Comparison of ENCODE assay signal across 9 mouse cellular contexts in the genomic region with DNA sequence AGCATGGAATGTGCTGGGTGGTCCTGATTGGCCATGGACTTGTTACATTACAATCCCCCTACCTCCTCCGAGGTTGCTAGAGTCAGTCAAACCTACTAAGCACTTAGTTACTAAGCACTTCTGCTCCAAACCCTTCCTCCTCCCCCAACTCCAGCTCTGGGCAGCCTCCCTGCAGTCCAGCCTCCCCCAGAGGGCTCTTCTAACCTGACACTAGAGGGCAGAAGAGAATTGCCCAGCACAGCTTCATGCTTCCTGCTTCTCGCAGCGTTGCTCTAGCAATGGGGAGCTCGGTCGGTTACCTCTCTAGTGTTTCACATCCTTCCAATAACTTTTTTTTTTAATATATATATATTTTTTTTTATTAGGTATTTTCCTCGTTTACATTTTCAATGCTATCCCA. TPM values are rescaled to one million over a fixed set of nuclear protein-coding genes. Genes with fewer than 3 reads are reported as not detected.
DNase-seq lines count a peak whose midpoint lies in the region; ATAC-seq and TF ChIP-seq lines count a peak whose summit lies in the region.
"Had no signal": no experiment of that assay in that cellular context is flagged by ENCODE, and none has a peak within 500 bp of the region (broad histone marks: within the 10 kb centered on the region; RNA-seq: fewer than 3 reads in every experiment).

No protein-coding gene starts in this region.

- DNase-seq in left cerebral cortex, adult 2 months (ENCODE audit: extremely low spot score in 1 of 2, low spot score in 2 of 2), result peak; percentile 10 to 26
- DNase-seq in left cerebral cortex, postnatal 14 days (ENCODE audit: low spot score in 2 of 2), result no peak
- DNase-seq in adipocyte (ENCODE audit: low spot score), result peak; percentile 64
- DNase-seq in kidney, postnatal 25 days, result peak; percentile 38 to 64
- peak; percentile 54 for DNase-seq in stomach, postnatal 0 days (ENCODE audit: low spot score)
- no peak for DNase-seq in hindbrain, embryonic 10.5 days (ENCODE audit: low spot score)

- no peak overlapping the region for H3K4me3 ChIP-seq in left cerebral cortex, adult 2 months
- no peak overlapping the region for H3K4me3 ChIP-seq in stomach, postnatal 0 days (ENCODE audit: low read depth, low read length)
- no peak overlapping the region for H3K4me3 ChIP-seq in hindbrain, embryonic 12.5 days
- no peak overlapping the region for H3K4me3 ChIP-seq in hindbrain, embryonic 10.5 days
- no peak overlapping the region for H3K4me3 ChIP-seq in forebrain, embryonic 12.5 days (replicated peaks)
- H3K4me3 ChIP-seq: neural tube, embryonic 12.5 days had no signal

- no peak overlapping the region for H3K4me2 ChIP-seq in stomach, postnatal 0 days (replicated peaks; ENCODE audit: low read depth)
- H3K4me2 ChIP-seq in hindbrain, embryonic 12.5 days (replicated peaks), result no peak overlapping the region
- H3K4me2 ChIP-seq in forebrain, embryonic 12.5 days, result no peak overlapping the region
- H3K4me2 ChIP-seq: neural tube, embryonic 12.5 days had no signal

- no peak overlapping the region for H3K27ac ChIP-seq in left cerebral cortex, adult 2 months
- H3K27ac ChIP-seq in stomach, postnatal 0 days (replicated peaks), result no peak overlapping the region
- no peak overlapping the region for H3K27ac ChIP-seq in hindbrain, embryonic 12.5 days
- H3K27ac ChIP-seq in hindbrain, embryonic 10.5 days, result no peak overlapping the region
- no peak overlapping the region for H3K27ac ChIP-seq in forebrain, embryonic 12.5 days
- H3K27ac ChIP-seq: neural tube, embryonic 12.5 days had no signal

- ATAC-seq in stomach, postnatal 0 days (ENCODE audit: low FRiP score, low TSS enrichment), result peak; percentile 54; the same call in 1 of the 2 replicates
- ATAC-seq in hindbrain, embryonic 12.5 days (ENCODE audit: low FRiP score), result no peak
- ATAC-seq in forebrain, embryonic 12.5 days (ENCODE audit: low FRiP score), result no peak

- 0 out of 2 replicates have a peak, but pooled peaks cover 2% of the 10 kb centered on the region for H3K4me1 ChIP-seq in stomach, postnatal 0 days (replicated peaks; ENCODE audit: control insufficient read depth, insufficient read depth)
- H3K4me1 ChIP-seq in hindbrain, embryonic 12.5 days, result peaks cover 10% of the 10 kb centered on the region
- peaks cover 30% of the 10 kb centered on the region for H3K4me1 ChIP-seq in hindbrain, embryonic 10.5 days (replicated peaks)
- peaks cover 8% of the 10 kb centered on the region for H3K4me1 ChIP-seq in forebrain, embryonic 12.5 days

- H3K27me3 ChIP-seq in stomach, postnatal 0 days (ENCODE audit: control insufficient read depth, insufficient read depth, low read length), result no peaks in the 10 kb centered on the region
- H3K27me3 ChIP-seq in hindbrain, embryonic 12.5 days, result no peaks in the 10 kb centered on the region
- H3K27me3 ChIP-seq in hindbrain, embryonic 10.5 days (ENCODE audit: insufficient read depth, poor library complexity, severe bottlenecking), result no peaks in the 10 kb centered on the region
- H3K27me3 ChIP-seq in forebrain, embryonic 12.5 days, result no peaks in the 10 kb centered on the region
- H3K27me3 ChIP-seq: neural tube, embryonic 12.5 days had no signal

- intact Hi-C loops in left cerebral cortex, adult 2 months (cut with DNase I), result loop anchor here (5.0 kb wide), 2 partner anchors 59 to 66 kb away; no protein-coding TSS in a partner anchor
- intact Hi-C loops in left cerebral cortex, postnatal 14 days (cut with DNase I), result no loop called here

- H3K9me3 ChIP-seq in stomach, postnatal 0 days (ENCODE audit: control insufficient read depth, low read length), result no peaks in the 10 kb centered on the region
- no peaks in the 10 kb centered on the region for H3K9me3 ChIP-seq in hindbrain, embryonic 12.5 days (replicated peaks)
- H3K9me3 ChIP-seq in hindbrain, embryonic 10.5 days, result no peaks in the 10 kb centered on the region
- no peaks in the 10 kb centered on the region for H3K9me3 ChIP-seq in forebrain, embryonic 12.5 days
- H3K9me3 ChIP-seq: neural tube, embryonic 12.5 days had no signal

- no peak for TF ChIP-seq EP300 in stomach, postnatal 0 days (optimal IDR thresholded peaks at IDR 0.05)

- peak; percentile 56 for TF ChIP-seq CTCF in left cerebral cortex, adult 2 months (IDR thresholded peaks at IDR 0.05)
- peak; percentile 78 for TF ChIP-seq CTCF in stomach, postnatal 0 days (IDR thresholded peaks at IDR 0.05; ENCODE audit: low read depth)

- H3K9ac ChIP-seq in stomach, postnatal 0 days (ENCODE audit: low read length), result no peak overlapping the region
- no peak overlapping the region for H3K9ac ChIP-seq in hindbrain, embryonic 12.5 days
- no peak overlapping the region for H3K9ac ChIP-seq in forebrain, embryonic 12.5 days
- H3K9ac ChIP-seq: neural tube, embryonic 12.5 days had no signal

- H3K36me3 ChIP-seq in stomach, postnatal 0 days (ENCODE audit: control insufficient read depth, insufficient read depth, low read length), result no peaks in the 10 kb centered on the region
- no peaks in the 10 kb centered on the region for H3K36me3 ChIP-seq in hindbrain, embryonic 12.5 days
- H3K36me3 ChIP-seq in hindbrain, embryonic 10.5 days, result no peaks in the 10 kb centered on the region
- H3K36me3 ChIP-seq in forebrain, embryonic 12.5 days (replicated peaks), result no peaks in the 10 kb centered on the region
- H3K36me3 ChIP-seq: neural tube, embryonic 12.5 days had no signal

- WGBS in stomach, postnatal 0 days, result 67% methylated on average over 6 of the region's 6 CpGs
- WGBS in hindbrain, embryonic 12.5 days, result 85% methylated on average over 6 of the region's 6 CpGs
- 89% methylated on average over 6 of the region's 6 CpGs for WGBS in hindbrain, embryonic 10.5 days
- 88% methylated on average over 6 of the region's 6 CpGs for WGBS in forebrain, embryonic 12.5 days

RNA-seq across cellular contexts. Expression of a gene that starts 39.5 kb away (rescaled TPM):
- total RNA-seq in left cerebral cortex, adult 2 months (2021), result 10 to 100 TPM; 71.4 to 75.1 TPM
- 10 to 100 TPM; 73.3 to 77.0 TPM for total RNA-seq in left cerebral cortex, postnatal 14 days (2021)
- 69.4 and 79.0 TPM in 2 replicates for polyA plus RNA-seq in stomach, postnatal 0 days (2015; fragmentation: Nextera tagmentation; extraction: Ambion mirVana)
- 26.0 and 32.0 TPM in 2 replicates for polyA plus RNA-seq in hindbrain, embryonic 12.5 days (2016; fragmentation: Nextera tagmentation; extraction: Ambion mirVana)
- 18.3 and 21.9 TPM in 2 replicates for polyA plus RNA-seq in hindbrain, embryonic 10.5 days (2016; fragmentation: Nextera tagmentation; extraction: Ambion mirVana)
- 19.6 and 19.9 TPM in 2 replicates for polyA plus RNA-seq in forebrain, embryonic 12.5 days (2016; fragmentation: Nextera tagmentation; extraction: Ambion mirVana)

Comparison
In these comparisons a context has a peak if more than half of its experiments do, and no peak if none do; other contexts are left out.
1. DNase-seq: peak in left cerebral cortex, adult 2 months (2 of 2), adipocyte (single experiment), kidney, postnatal 25 days (2 of 2) and stomach, postnatal 0 days (single experiment); none in left cerebral cortex, postnatal 14 days (0 of 2) and hindbrain, embryonic 10.5 days (single experiment).